Mouse (Mus musculus) embryo, embryonic 10.5 days (tissue): ENCODE data around the gene Lima1.

Experiments used
- DNase-seq: peaks from one replicate; pipeline ENCODE4 v3.0.0-alpha.2; 2015; ENCODE audit warnings: low spot score

Lima1 gene

DNA sequence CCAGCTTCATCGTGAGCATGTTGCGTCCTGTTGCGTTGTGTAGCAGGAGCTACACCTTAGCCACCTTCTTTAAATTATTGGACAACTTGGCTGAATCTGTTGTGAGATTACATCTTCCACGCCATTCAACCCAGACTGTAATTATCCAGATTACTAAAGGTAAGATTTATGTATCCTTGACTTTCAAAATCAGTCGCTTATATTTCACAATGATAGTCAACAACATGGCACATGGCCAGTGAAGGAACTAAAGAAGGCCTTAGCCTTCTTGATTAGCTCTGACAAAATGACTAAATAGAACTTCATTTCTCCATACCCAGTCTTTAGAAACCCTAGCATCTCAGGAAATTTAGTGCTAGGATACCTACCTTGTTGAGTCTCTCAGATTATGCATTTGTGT, 142.1 kb downstream of the Lima1 start:
- no peak for DNase-seq

- no peak for DNase-seq
These were observed 143.6 kb downstream of the Lima1 start for GRCm38 (mm10) chr15:99731678-99732077.

DNA sequence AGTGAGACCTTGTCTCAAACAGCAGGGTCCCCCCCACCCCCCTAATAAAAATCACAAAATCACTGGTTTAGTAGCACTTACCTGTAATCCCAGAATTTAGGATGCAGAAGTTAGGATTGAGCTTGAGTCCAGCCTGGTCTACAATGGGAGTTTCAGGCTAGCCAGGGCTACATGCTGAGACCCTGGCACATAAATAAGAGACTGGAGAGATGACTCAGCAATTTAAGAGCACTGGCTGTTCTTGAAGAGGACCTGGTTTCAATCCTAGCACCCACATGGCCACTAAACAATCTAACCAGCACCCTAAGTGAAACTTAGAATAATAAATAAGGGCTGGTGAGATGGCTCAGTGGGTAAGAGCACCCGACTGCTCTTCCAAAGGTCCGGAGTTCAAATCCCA, 144.1 kb downstream of the Lima1 start:
- no peak for DNase-seq

DNA sequence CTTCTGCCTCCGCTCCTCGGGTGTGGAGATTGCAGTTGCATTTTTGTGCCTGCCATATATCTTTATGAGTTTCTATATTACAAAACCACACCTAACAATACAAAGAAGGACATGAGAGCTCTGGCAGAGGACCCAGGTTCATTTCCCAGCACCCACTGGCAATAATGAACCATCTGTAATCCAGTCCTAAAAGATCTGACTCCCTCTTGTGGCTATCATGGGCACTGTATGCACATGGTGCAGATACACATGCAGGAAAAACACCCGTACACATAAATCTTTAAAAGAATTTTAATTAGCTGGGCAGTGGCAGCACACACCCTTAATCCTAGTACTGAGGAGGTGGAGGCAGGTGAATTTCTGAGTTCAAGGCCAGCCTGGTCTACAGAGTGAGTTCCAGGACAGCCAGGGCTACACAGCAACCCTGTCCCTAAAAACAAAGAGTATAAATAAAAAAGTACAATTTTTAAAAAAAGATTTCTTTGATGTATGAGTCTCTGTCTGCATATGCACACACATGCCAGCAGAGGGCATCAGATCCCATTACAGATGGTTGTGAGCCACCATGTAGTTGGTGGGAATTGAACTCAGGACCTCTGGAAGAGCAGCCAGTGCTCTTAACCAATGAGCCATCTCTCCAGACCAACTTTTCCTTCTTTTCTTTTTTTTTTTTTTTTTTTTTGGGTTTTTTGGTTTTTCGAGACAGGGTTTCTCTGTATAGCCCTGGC, 146.0 kb downstream of the Lima1 start:
- DNase-seq = no peak
